Mouse (Mus musculus): ENCODE data around the gene Drd2.

DNA sequence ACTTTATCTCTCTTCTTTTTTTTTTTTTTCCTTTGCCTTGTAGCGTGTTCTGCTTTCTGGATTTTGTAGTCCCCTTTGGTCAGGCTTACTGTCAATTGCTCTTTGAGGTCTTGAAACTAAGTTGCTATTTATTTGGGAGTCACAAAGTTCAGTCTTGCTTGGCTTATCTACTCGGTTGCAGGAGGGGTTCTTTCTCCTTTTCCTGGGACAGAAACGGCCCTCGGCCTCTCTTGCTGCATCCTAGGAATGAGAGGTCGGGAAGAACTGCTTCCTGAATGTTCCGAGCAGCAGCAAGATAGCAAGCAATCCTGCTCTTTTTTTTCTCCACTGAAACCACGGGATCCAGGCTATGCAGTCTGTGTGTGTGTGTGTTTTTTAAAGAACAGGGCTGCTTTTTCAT, 44.9 kb downstream of the Drd2 start:
- TF ChIP-seq CTCF (IDR thresholded peaks at IDR 0.05; ENCODE audit: control insufficient read depth, insufficient read depth, insufficient read length) (no peak), USF1 (IDR thresholded peaks at IDR 0.05; ENCODE audit: low read depth) (no peak), MYOD1 (IDR thresholded peaks at IDR 0.05; ENCODE audit: control insufficient read depth, insufficient read length, low read depth) (no peak), MAX (IDR thresholded peaks at IDR 0.05) (no peak), FOSL1 (IDR thresholded peaks at IDR 0.05; ENCODE audit: insufficient read depth, low read length, poor library complexity, severe bottlenecking) (no peak), MYOG (IDR thresholded peaks at IDR 0.05; ENCODE audit: control insufficient read depth, extremely low read depth, insufficient read length) (no peak)
